Mouse (Mus musculus) brain, embryonic 14.5 days (tissue): Measurements from ENCODE around the gene Tcte1.

Experiments
- CTCF ChIP-seq: fragments of 200-500 bp; IDR thresholded peaks from 2 replicates; pipeline ENCODE4 v1.5.1; 2012; ENCODE audit warnings: inconsistent platforms, mild to moderate bottlenecking, moderate library complexity, borderline replicate concordance; ENCODE audit not compliant: insufficient read depth, insufficient read length; ENCODE audit errors: extremely low read depth
- POLR2A ChIP-seq: fragments of 200-500 bp; IDR thresholded peaks from 2 replicates; pipeline ENCODE4 v1.6.1; 2012; ENCODE audit warnings: mild to moderate bottlenecking, inconsistent platforms, borderline replicate concordance; ENCODE audit not compliant: poor library complexity, insufficient read depth, insufficient read length, severe bottlenecking; ENCODE audit errors: extremely low read depth

- TF ChIP-seq CTCF (no peak), POLR2A (no peak)
These were observed 46.8 kb downstream of the Tcte1 start for GRCm38 (mm10) chr17:45569999-45570398.
